Mouse (Mus musculus) midbrain, embryonic 12.5 days (tissue): ENCODE data around the gene Inpp4a. TPM values are rescaled to one million over a fixed set of nuclear protein-coding genes. Genes with fewer than 3 reads are reported as not detected.

Experiments
- ATAC-seq: fragments of 200-750 bp; cut with Nextera tagmentation; 2 replicates; pipeline ENCODE4 v1.8.0; 2017; ENCODE audit warnings: low read depth, moderate TSS enrichment, moderate library complexity; ENCODE audit not compliant: low FRiP score
- H3K27ac ChIP-seq: fragments of 300-500 bp; sonication (generic); replicated peaks from 2 replicates; pipeline ENCODE4 v1.5.1; 2016; ENCODE audit warnings: mild to moderate bottlenecking
- H3K27me3 ChIP-seq: fragments of 300-500 bp; sonication (generic); 2 replicates; pipeline ENCODE4 v1.6.1; 2016; ENCODE audit warnings: mild to moderate bottlenecking
- H3K36me3 ChIP-seq: fragments of 300-500 bp; sonication (generic); 2 replicates; pipeline ENCODE4 v1.6.1; 2016
- H3K4me1 ChIP-seq: fragments of 300-500 bp; sonication (generic); 2 replicates; pipeline ENCODE4 v1.6.1; 2016
- H3K4me2 ChIP-seq: fragments of 300-500 bp; sonication (generic); replicated peaks from 2 replicates; pipeline ENCODE4 v1.6.1; 2016; ENCODE audit warnings: mild to moderate bottlenecking, moderate library complexity
- H3K4me3 ChIP-seq: fragments of 300-500 bp; sonication (generic); 2 replicates; pipeline ENCODE4 v1.5.1; 2016; ENCODE audit warnings: mild to moderate bottlenecking
- H3K9ac ChIP-seq: fragments of 300-500 bp; sonication (generic); replicated peaks from 2 replicates; pipeline ENCODE4 v1.6.1; 2016; ENCODE audit warnings: mild to moderate bottlenecking, moderate library complexity
- H3K9me3 ChIP-seq: fragments of 300-500 bp; sonication (generic); 2 replicates; pipeline ENCODE4 v1.6.1; 2016; ENCODE audit warnings: mild to moderate bottlenecking
- WGBS: fragments of 180-500 bp; shearing (Covaris S2); methylation state at CpG from one replicate; pipeline ENCODE4 v1.1.7; 2016; 5-methylcytosine and 5-hydroxymethylcytosine counted together
- polyA plus RNA-seq: library from polyadenylated mRNA; unstranded; fragments of >200 nt; fragmentation: Nextera tagmentation; extraction: Ambion mirVana; gene quantifications from 2 replicates; pipeline ENCODE4 v1.2.1, GENCODE M21; 2016

The Inpp4a gene
- polyA plus RNA-seq, 1 experiment from 2014 or later = 27.4 TPM

- peak overlapping the region; percentile 85 for H3K9ac ChIP-seq
- H3K36me3 ChIP-seq = peaks cover 21% of the 10 kb centered on the region
- H3K4me3 ChIP-seq = peak overlapping the region; percentile 88
- H3K9me3 ChIP-seq = no peaks in the 10 kb centered on the region
- ATAC-seq = peak; percentile 19; the same call in 1 of the 2 replicates
- H3K27ac ChIP-seq = peak overlapping the region; percentile 54; the same call in 1 of the 2 replicates
- no peaks in the 10 kb centered on the region for H3K27me3 ChIP-seq
- H3K4me1 ChIP-seq = peaks cover 20% of the 10 kb centered on the region
- 3% methylated on average over 40 of the region's 40 CpGs for WGBS
- H3K4me2 ChIP-seq = peak overlapping the region; percentile 91
These were observed 130.7 kb downstream of the Inpp4a start for GRCm38 (mm10) chr1:37430297-37430840.

GRCm38 (mm10) chr1:37436419-37436818 lies 136.8 kb downstream of the Inpp4a start:
- Histone ChIP-seq H3K4me2 (no peak overlapping the region), H3K36me3 (peaks cover 65% of the 10 kb centered on the region), H3K9ac (no peak overlapping the region), H3K4me1 (peaks cover under 1% of the 10 kb centered on the region; the same call in 1 of the 2 replicates), H3K9me3 (no peaks in the 10 kb centered on the region), H3K27ac (no peak overlapping the region), H3K27me3 (no peaks in the 10 kb centered on the region), H3K4me3 (no peak overlapping the region)
- no peak for ATAC-seq
- 88% methylated on average over 3 of the region's 3 CpGs for WGBS

GRCm38 (mm10) chr1:37442848-37443835 lies 143.5 kb downstream of the Inpp4a start:
- no peak overlapping the region for H3K27ac ChIP-seq
- ATAC-seq = no peak
- no peak overlapping the region for H3K9ac ChIP-seq
- H3K4me2 ChIP-seq = no peak overlapping the region
- H3K4me1 ChIP-seq = no peaks in the 10 kb centered on the region
- no peaks in the 10 kb centered on the region for H3K27me3 ChIP-seq
- no peak overlapping the region for H3K4me3 ChIP-seq
- 92% methylated on average over 16 of the region's 16 CpGs for WGBS
- no peaks in the 10 kb centered on the region for H3K9me3 ChIP-seq
- H3K36me3 ChIP-seq = peaks cover 39% of the 10 kb centered on the region

- 78% methylated on average over 10 of the region's 10 CpGs for WGBS
- Histone ChIP-seq H3K9me3 (no peaks in the 10 kb centered on the region), H3K9ac (no peak overlapping the region), H3K4me1 (no peaks in the 10 kb centered on the region), H3K27me3 (no peaks in the 10 kb centered on the region), H3K27ac (no peak overlapping the region), H3K4me2 (no peak overlapping the region), H3K36me3 (no peaks in the 10 kb centered on the region), H3K4me3 (no peak overlapping the region)
- ATAC-seq = no peak
These were observed 148.9 kb downstream of the Inpp4a start for GRCm38 (mm10) chr1:37448361-37449095.

GRCm38 (mm10) chr1:37451270-37451669 lies 151.6 kb downstream of the Inpp4a start:
- no peak overlapping the region for H3K4me3 ChIP-seq
- H3K4me1 ChIP-seq = no peaks in the 10 kb centered on the region
- 91% methylated on average over 8 of the region's 8 CpGs for WGBS
- H3K27ac ChIP-seq = no peak overlapping the region
- no peak overlapping the region for H3K9ac ChIP-seq
- no peaks in the 10 kb centered on the region for H3K9me3 ChIP-seq
- no peak for ATAC-seq
- no peak overlapping the region for H3K4me2 ChIP-seq
- no peaks in the 10 kb centered on the region for H3K27me3 ChIP-seq
- H3K36me3 ChIP-seq = no peaks in the 10 kb centered on the region

GRCm38 (mm10) chr1:37457546-37457945 lies 157.9 kb downstream of the Inpp4a start:
- Histone ChIP-seq H3K27ac (no peak overlapping the region), H3K4me2 (no peak overlapping the region), H3K4me3 (no peak overlapping the region), H3K9me3 (no peaks in the 10 kb centered on the region), H3K4me1 (no peaks in the 10 kb centered on the region), H3K27me3 (no peaks in the 10 kb centered on the region), H3K36me3 (no peaks in the 10 kb centered on the region), H3K9ac (no peak overlapping the region)
- WGBS = 93% methylated on average over 7 of the region's 7 CpGs
- ATAC-seq = no peak

Other genes with a start within 250 kb of the Inpp4a start
- gene Cnga3, start 85.4 kb upstream of the Inpp4a start, polyA plus RNA-seq = 0.15 TPM in 1 of 2 replicates, not detected in the other
- 47.5 and 51.2 TPM in 2 replicates for gene Coa5, start 130.2 kb downstream of the Inpp4a start, polyA plus RNA-seq
- 110 and 113 TPM in 2 replicates for gene Unc50, start 130.3 kb downstream of the Inpp4a start, polyA plus RNA-seq
- gene Mgat4a, start 241.2 kb downstream of the Inpp4a start, polyA plus RNA-seq = 3.3 and 3.7 TPM in 2 replicates